Mouse (Mus musculus): ENCODE results near the gene Thumpd1. TPM values are rescaled to one million over a fixed set of nuclear protein-coding genes. Genes with fewer than 3 reads are reported as not detected.
"Not testable (repeated sequence)": the region's sequence is repeated elsewhere in the genome, so short reads cannot be mapped to it uniquely, and the experiment has no call there.

Thumpd1 gene
- polyA plus RNA-seq, 1 experiment from 2014 or later = 85.1 TPM

DNA sequence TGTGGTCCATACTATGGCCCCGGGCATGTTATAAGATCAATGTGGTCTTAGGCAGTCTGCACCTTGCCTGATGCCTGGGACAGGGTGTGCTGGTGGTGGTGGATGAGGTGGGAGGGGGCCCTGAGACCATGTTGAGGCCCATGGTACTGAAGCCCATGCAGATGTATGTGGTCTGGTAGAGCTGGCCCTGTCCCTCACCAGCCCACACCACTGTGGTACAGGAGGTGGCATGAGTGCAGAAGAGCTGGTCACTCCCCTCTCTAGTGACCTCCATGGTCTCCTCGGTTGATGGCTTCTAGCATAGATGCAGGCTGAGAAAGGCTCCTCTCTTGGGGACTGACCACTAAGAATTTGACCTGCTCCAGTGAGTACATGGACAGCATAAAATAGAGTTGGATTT is 18.3 kb upstream of the Thumpd1 start:
- H3K9ac ChIP-seq (replicated peaks) = no peak overlapping the region
- H3K27ac ChIP-seq = no peak overlapping the region
- H3K36me3 ChIP-seq = no peaks in the 10 kb centered on the region
- no peaks in the 10 kb centered on the region for H3K9me3 ChIP-seq
- ATAC-seq = 0 out of 2 replicates have a peak, but pooled peaks have one; percentile 45
- H3K4me3 ChIP-seq (replicated peaks) = no peak overlapping the region
- no peak overlapping the region for H3K4me2 ChIP-seq (replicated peaks)
- 0 out of 2 replicates have a peak, but pooled peaks cover 2% of the 10 kb centered on the region for H3K27me3 ChIP-seq
- H3K4me1 ChIP-seq (replicated peaks) = no peaks in the 10 kb centered on the region
- WGBS = 81% methylated on average over 2 of the region's 2 CpGs

DNA sequence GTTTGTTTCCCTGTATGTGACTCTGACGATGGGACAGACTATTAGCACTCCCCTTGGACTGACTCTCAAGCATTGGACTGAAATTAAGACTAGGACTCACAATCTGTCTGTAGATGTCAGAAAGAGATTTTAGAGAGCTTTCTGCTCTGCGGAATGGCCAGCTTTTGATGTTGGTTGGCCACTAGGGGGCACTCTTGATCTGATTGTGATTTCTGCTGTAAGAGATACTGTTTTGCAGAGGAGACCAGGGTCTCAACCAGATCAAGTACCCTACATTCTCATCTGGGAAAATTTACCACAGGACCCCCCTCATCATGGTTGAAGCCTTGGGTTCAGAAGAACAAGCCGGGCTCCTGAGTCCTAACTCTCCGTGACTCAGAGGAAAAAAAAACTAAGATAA is 10.7 kb upstream of the Thumpd1 start:
- not testable (repeated sequence) for H3K4me1 ChIP-seq (replicated peaks); H3K36me3 ChIP-seq; ATAC-seq; H3K9ac ChIP-seq (replicated peaks); H3K4me2 ChIP-seq (replicated peaks); H3K27me3 ChIP-seq; H3K27ac ChIP-seq; H3K9me3 ChIP-seq; H3K4me3 ChIP-seq (replicated peaks)
- WGBS = 84% methylated on average over 4 of the region's 4 CpGs

DNA sequence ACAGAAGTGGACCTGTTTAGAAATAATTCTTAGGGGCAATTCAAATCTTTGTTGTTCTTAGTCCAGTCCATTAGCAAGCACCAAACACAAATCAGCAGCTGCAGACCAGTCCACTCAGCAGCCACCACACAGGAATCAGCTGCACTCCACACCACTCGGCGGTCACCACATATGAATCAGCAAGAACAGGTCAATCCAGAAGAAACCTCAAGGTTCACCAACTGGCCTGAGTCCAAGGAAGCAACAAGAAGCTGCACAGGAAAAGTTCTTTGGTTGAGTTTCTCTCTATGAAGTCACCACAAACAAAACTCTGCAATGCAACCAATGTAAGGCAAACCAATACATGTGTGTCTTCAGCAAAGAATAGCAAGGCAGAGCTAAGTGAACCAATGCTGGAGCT is 7.0 kb upstream of the Thumpd1 start:
- Histone ChIP-seq H3K9me3 (no peaks in the 10 kb centered on the region), H3K9ac (replicated peaks) (no peak overlapping the region), H3K4me3 (replicated peaks) (no peak overlapping the region), H3K27me3 (no peaks in the 10 kb centered on the region), H3K4me1 (replicated peaks) (no peaks in the 10 kb centered on the region), H3K27ac (no peak overlapping the region), H3K36me3 (no peaks in the 10 kb centered on the region), H3K4me2 (replicated peaks) (no peak overlapping the region)
- ATAC-seq = no peak
- 97% methylated on average over 2 of the region's 2 CpGs for WGBS

DNA sequence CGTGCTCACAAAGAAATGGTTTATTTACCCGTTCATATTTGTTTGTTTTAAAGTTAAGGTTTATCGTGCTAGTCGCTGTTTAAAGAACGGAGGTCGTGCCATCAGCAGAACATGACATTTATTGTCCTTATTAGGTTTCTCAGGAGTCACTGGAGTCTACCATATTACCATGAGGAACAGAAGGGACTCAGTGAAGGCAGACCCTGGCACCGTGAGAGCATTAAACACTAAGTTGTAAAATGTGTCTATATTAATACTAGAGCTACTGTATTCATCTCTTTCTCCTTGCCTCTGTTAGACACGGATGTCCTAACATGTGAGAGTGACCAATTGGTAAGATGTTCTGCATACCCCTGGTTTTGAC is 331 bp upstream of the Thumpd1 start:
- H3K27ac ChIP-seq = peak overlapping the region; percentile 45
- peak overlapping the region; percentile 97 for H3K4me3 ChIP-seq (replicated peaks)
- peak; percentile 70 for ATAC-seq
- peak overlapping the region; percentile 87 for H3K4me2 ChIP-seq (replicated peaks)
- H3K27me3 ChIP-seq = no peaks in the 10 kb centered on the region
- peaks cover 27% of the 10 kb centered on the region for H3K36me3 ChIP-seq
- peaks cover 18% of the 10 kb centered on the region for H3K4me1 ChIP-seq (replicated peaks)
- H3K9ac ChIP-seq (replicated peaks) = peak overlapping the region; percentile 86
- no peaks in the 10 kb centered on the region for H3K9me3 ChIP-seq
- 15% methylated on average over 8 of the region's 8 CpGs for WGBS

DNA sequence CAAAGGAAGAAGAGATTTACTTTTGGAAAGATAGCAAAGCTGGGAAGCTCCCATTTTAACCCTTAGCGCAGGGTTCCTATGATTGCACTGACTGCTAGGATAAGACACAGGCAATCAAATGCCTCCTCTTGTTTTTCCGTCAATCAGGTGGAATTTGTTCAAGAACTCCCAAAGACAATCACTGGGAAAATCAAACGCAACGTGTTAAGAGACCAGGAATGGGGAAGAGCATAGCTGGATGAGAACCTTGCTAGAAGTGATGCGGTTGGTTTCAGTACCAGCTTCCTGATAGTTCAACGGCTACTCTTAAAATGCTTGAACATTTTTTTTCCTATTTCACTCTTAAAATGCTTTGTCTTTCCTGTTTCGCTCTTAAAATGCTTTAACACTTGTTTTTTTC is 6.5 kb downstream of the Thumpd1 start:
- Histone ChIP-seq H3K36me3 (peaks cover 36% of the 10 kb centered on the region), H3K9ac (replicated peaks) (no peak overlapping the region), H3K4me1 (replicated peaks) (peaks cover 3% of the 10 kb centered on the region), H3K4me2 (replicated peaks) (no peak overlapping the region), H3K9me3 (no peaks in the 10 kb centered on the region), H3K4me3 (replicated peaks) (no peak overlapping the region), H3K27ac (no peak overlapping the region), H3K27me3 (no peaks in the 10 kb centered on the region)
- ATAC-seq = no peak
- 94% methylated on average over 7 of the region's 7 CpGs for WGBS

DNA sequence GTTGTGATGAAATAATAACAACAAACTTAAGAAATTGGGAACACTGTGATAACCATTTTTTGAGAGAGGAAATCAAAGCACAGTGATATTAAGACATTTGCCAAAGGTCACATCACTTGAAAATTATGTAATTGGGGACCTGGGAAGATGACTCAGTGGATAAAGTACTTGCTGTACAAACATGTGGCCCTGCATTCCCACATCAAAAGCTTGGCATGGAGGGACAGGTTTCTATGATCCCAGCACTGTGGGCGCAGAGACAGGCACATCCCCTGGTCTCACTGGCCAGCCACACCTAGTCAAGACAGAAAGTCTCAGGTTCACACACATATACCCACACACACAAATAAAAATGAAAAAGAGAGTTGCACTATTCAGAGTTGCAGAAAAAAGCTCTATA is 25.7 kb downstream of the Thumpd1 start:
- no peak for ATAC-seq

DNA sequence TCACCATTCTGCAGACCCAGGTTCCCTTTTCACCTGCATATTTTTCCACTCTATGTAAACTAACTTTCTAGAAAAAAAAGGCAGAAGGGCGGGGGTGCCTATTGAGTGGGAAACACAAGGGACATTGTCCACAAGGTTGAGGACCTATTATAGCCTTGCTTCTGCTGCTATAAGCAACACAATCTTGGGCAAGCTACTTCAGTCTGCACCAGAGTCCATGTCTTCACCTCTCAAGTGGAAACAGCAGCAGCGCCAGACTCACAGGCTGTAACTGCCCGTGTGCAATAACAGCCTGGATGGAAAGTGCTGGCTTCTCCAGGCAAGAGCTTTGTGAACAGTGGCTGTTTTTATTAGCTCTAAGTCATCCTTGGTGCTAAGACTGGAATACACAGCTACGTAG is 28.3 kb downstream of the Thumpd1 start:
- Histone ChIP-seq H3K4me2 (replicated peaks) (no peak overlapping the region), H3K4me1 (replicated peaks) (no peaks in the 10 kb centered on the region), H3K9ac (replicated peaks) (no peak overlapping the region), H3K27ac (no peak overlapping the region), H3K4me3 (replicated peaks) (no peak overlapping the region), H3K27me3 (no peaks in the 10 kb centered on the region), H3K9me3 (no peaks in the 10 kb centered on the region), H3K36me3 (no peaks in the 10 kb centered on the region)
- 82% methylated on average over 4 of the region's 4 CpGs for WGBS
- ATAC-seq = no peak

More for the DNA sequence above, 25.7 kb downstream of the Thumpd1 start:
- H3K9ac ChIP-seq (replicated peaks) = no peak overlapping the region
- H3K27me3 ChIP-seq = no peaks in the 10 kb centered on the region
- no peak overlapping the region for H3K27ac ChIP-seq
- H3K4me1 ChIP-seq (replicated peaks) = no peaks in the 10 kb centered on the region
- H3K9me3 ChIP-seq = no peaks in the 10 kb centered on the region
- WGBS = 92% methylated on average over 1 of the region's 1 CpGs
- no peak overlapping the region for H3K4me3 ChIP-seq (replicated peaks)
- H3K4me2 ChIP-seq (replicated peaks) = no peak overlapping the region
- no peaks in the 10 kb centered on the region for H3K36me3 ChIP-seq

DNA sequence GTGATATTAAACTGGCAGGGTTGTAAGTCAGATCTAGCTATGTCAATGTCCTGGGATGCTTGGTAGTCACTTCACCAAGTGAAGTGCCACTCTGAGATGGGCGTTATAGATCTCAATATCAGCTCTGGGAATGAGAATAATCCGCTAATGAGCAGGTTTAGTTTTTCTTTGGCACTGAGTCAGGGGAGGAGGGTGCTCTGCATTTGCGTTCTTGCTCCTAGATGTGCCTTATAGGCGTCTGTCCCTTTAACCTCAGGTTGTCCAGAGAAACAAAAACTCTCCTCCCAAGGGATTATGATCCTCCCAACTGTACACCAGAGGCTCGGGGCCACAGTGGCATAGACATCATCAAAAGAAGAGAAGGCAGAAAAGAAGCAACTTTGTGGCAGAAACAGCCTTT is 30.9 kb downstream of the Thumpd1 start, which contains the start of gene Acsm4:
Gene Acsm4, plus strand, starts transcription at position 301 of the 400 bp plus-strand sequence.
- ATAC-seq = no peak
- WGBS = 84% methylated on average over 5 of the region's 5 CpGs
- Histone ChIP-seq H3K9me3 (no peaks in the 10 kb centered on the region), H3K4me2 (replicated peaks) (no peak within 1 kb of the TSS), H3K27me3 (no peaks in the 10 kb centered on the region), H3K4me3 (replicated peaks) (no peak within 1 kb of the TSS), H3K36me3 (no peaks in the 10 kb centered on the region), H3K9ac (replicated peaks) (no peak within 1 kb of the TSS), H3K4me1 (replicated peaks) (no peaks in the 10 kb centered on the region), H3K27ac (no peak within 1 kb of the TSS)

DNA sequence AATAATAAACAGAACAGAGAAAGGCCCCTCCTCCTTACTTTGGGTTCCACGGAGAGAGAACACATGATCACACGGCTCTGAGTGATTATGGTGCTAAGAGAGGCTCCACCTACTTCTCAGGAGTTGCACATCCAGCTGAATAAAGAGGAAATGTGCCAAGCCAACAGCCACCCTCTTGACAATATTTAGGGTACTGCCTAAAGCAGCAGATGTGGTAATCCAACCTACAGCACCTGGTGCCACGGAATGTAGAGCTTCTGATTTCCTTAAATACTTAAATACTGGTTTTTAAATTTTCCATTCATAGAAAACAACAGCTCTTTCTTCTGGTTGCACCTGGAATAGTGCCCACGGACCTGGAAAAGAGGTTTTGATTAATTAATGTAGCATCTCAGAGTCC is 37.9 kb downstream of the Thumpd1 start:
- WGBS = 81% methylated on average over 4 of the region's 4 CpGs
- no peaks in the 10 kb centered on the region for H3K36me3 ChIP-seq
- no peak for ATAC-seq
- no peaks in the 10 kb centered on the region for H3K4me1 ChIP-seq (replicated peaks)
- H3K4me3 ChIP-seq (replicated peaks) = no peak overlapping the region
- no peak overlapping the region for H3K27ac ChIP-seq
- H3K9me3 ChIP-seq = no peaks in the 10 kb centered on the region
- H3K4me2 ChIP-seq (replicated peaks) = no peak overlapping the region
- no peak overlapping the region for H3K9ac ChIP-seq (replicated peaks)
- no peaks in the 10 kb centered on the region for H3K27me3 ChIP-seq

DNA sequence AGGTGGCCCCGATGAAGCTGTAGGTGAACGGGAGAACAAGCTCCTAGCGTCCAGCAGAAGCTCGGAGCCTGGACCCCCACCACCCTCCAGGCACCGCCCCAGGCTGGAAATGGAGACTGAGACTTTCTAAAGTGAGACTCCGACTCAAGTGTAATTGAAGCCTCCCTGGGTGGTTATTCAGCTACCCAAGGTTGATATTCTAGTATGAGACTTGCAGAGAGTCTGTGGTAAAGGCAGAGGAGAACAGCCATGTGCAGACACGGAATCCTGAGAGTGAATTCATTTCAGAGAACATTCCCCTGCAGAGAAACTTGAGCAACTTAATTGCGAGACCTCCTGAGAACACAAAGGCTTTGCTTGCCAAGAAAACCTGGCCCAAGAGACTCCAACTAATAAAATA is 40.5 kb downstream of the Thumpd1 start:
- Histone ChIP-seq H3K9ac (replicated peaks) (no peak overlapping the region), H3K9me3 (no peaks in the 10 kb centered on the region)
- WGBS = 79% methylated on average over 8 of the region's 8 CpGs

DNA sequence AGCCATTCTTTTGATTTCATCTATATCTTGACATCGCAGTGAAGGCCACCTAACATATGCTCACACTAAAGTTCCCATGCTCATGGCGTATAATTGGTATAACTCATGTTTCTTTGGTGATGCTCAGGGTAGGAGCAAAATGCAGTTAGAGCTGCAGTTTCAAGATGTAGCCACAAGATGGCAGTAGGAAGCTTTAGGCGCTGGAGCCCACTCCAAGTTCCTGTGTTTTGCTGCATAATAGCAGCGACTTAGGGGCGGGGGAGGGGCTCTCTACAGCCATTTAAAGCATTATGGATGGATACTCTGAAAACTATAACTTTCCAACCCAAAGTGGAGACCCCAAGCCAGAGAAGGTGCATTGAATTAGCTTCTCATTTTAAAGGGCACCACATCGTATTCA is 47.1 kb downstream of the Thumpd1 start:
- Histone ChIP-seq H3K9ac (replicated peaks) (no peak overlapping the region), H3K36me3 (no peaks in the 10 kb centered on the region), H3K27ac (no peak overlapping the region), H3K27me3 (no peaks in the 10 kb centered on the region), H3K9me3 (no peaks in the 10 kb centered on the region), H3K4me2 (replicated peaks) (no peak overlapping the region), H3K4me1 (replicated peaks) (no peaks in the 10 kb centered on the region), H3K4me3 (replicated peaks) (no peak overlapping the region)
- 19% methylated on average over 6 of the region's 6 CpGs for WGBS
- peak; percentile 40 for ATAC-seq

More for the DNA sequence above, 40.5 kb downstream of the Thumpd1 start:
- Histone ChIP-seq H3K4me1 (replicated peaks) (no peaks in the 10 kb centered on the region), H3K4me2 (replicated peaks) (no peak overlapping the region), H3K27me3 (no peaks in the 10 kb centered on the region), H3K36me3 (no peaks in the 10 kb centered on the region), H3K27ac (no peak overlapping the region), H3K4me3 (replicated peaks) (no peak overlapping the region)
- no peak for ATAC-seq

DNA sequence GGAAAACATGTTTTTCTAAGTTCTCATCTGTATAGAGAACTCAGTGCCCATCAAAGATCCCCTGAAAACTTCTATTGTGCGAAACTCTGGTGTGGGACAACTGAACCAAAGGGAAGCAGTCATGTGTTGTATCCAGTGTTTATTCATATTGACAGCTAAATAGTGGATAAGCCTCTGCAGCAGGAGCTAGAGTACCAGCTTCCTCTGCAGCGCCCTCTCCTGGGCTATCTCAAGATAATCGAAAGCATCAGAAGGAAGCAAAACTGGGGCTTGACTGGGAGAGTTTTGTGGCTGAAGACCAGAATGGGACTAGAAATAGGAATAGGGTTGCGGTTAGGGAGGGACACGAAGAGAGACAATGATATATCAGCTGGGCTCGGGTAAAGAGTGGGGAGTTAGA is 49.7 kb downstream of the Thumpd1 start:
- no peaks in the 10 kb centered on the region for H3K27me3 ChIP-seq
- no peaks in the 10 kb centered on the region for H3K36me3 ChIP-seq
- H3K27ac ChIP-seq = no peak overlapping the region
- no peak overlapping the region for H3K9ac ChIP-seq (replicated peaks)
- WGBS = 48% methylated on average over 6 of the region's 6 CpGs
- H3K4me3 ChIP-seq (replicated peaks) = no peak overlapping the region
- H3K4me2 ChIP-seq (replicated peaks) = no peak overlapping the region
- ATAC-seq = no peak
- H3K9me3 ChIP-seq = no peaks in the 10 kb centered on the region
- H3K4me1 ChIP-seq (replicated peaks) = no peaks in the 10 kb centered on the region

DNA sequence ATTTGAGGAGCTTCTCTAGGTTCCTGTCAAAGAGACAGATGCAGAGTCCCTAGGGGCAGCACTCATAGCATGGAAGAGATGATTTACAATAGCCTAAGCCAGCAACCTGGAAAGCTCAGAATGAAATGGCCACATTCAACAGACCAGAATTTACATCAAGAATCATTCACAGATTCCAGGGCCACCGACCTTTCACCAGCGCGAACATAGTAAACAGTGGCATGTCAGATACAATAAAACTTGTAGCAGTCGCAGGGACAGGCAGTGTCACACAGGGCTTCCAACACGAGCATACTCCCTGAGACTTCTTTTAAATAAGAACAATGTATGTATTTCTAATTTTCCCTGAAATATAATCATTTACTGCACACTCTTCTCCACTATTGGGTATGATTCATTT is 50.2 kb downstream of the Thumpd1 start:
- Histone ChIP-seq H3K4me1 (replicated peaks) (no peaks in the 10 kb centered on the region), H3K9ac (replicated peaks) (no peak overlapping the region), H3K4me3 (replicated peaks) (no peak overlapping the region), H3K4me2 (replicated peaks) (no peak overlapping the region), H3K27me3 (no peaks in the 10 kb centered on the region), H3K9me3 (no peaks in the 10 kb centered on the region), H3K36me3 (no peaks in the 10 kb centered on the region), H3K27ac (no peak overlapping the region)
- 75% methylated on average over 5 of the region's 5 CpGs for WGBS
- ATAC-seq = no peak
